Mouse (Mus musculus) CD8-positive naive resting alpha-beta T cell, adult 2 months (primary cell): ENCODE data around the gene Kcnn3.

Source experiments
- DNase-seq, 2 experiments: peaks; one replicate each; pipeline ENCODE4 v3.0.0; 2022; ENCODE audit warnings: low read depth in 2 of 2, low spot score in 2 of 2

Gene Kcnn3

DNA sequence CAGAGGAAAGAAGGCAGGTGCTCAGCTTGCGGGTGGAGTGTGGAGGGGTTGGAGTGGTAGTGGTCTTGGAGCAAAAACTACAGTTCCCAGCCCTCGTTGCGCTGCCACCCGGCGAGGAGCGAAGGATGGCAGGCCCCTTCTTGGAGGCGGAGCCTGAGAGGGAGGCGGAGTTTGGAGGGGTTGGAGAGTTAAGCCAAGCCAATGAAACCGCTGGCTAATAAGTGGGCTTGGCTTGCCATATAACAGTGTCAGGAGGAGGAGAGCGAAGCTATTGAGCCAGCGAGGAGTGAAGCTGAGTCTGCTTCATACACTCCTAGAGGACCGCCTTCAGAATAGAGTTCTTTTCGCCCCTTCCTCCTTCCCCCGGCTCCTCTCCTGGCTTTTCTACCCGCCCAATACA, at the start of gene Kcnn3:
Kcnn3 (plus strand) TSS at position 271 of the 400 bp plus-strand sequence.
- DNase-seq: no peak

- DNase-seq: no peak
Measured at GRCm38 (mm10) chr3:89472280-89472679, 47.7 kb upstream of the Kcnn3 start.

DNA sequence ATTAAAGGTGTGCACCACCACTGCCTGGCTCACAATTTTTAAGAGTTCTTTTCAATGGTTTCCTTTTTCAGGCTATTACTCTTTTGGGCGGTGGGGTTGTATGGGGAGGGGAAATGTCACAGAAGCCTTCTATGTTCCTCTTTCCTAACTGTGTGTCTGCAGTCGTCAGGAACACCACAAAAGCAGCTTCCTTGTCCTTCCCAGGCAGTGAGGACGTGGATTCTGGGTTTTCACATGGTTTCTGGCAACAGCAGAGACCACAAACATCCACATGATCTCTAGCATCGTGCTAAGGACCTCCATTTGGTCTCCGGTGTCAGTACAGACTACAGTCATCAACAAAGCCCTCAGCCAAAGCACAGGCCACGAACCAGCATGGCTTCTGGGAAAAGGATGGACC, 46.1 kb upstream of the Kcnn3 start:
- no peak for DNase-seq

GRCm38 (mm10) chr3:89479055-89479454, 40.9 kb upstream of the Kcnn3 start:
- DNase-seq: no peak

DNA sequence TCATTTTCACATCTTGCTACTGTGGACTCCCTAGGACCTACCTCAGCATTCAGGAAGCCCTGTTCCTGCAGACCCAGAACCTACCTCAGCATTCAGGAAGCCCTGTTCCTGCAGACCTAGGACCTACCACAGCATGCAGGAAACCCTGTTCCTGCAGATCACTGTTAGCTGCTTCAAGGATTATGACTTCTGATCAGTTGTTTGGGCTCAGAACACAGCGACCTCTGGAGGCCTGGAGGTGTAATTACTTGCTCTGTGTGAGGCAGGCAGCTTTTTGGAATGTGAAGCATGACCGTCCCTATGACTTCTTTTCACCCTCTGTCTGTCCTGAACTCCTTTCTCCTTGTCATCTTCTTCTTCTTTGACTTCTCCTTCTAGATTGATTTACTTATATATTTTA, 38.5 kb upstream of the Kcnn3 start:
- DNase-seq: peak; percentile 20 to 25

GRCm38 (mm10) chr3:89482249-89482648, 37.7 kb upstream of the Kcnn3 start:
- DNase-seq: no peak

- peak; percentile 71 to 79 for DNase-seq
Measured at GRCm38 (mm10) chr3:89484766-89485524, 35.0 kb upstream of the Kcnn3 start.

DNA sequence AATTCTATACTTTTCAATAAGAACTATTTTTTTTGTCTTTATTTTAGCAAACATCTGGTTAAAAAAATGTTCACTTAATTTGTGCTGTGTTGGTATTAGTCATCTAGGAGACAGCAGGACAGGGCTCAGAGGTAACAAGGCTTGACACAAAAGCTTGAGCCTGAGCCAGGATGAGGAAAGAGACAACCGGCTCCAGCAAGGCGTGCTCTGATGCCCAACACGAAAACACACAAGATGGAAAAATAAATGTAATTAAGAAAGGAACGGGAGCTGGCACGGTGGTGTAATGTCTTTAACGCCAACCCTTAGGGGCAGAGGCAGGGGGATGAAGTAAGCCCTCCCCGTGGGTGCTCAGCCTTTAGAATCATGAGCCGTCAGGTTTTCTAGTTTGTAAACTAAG, 33.9 kb upstream of the Kcnn3 start:
- no peak for DNase-seq

DNA sequence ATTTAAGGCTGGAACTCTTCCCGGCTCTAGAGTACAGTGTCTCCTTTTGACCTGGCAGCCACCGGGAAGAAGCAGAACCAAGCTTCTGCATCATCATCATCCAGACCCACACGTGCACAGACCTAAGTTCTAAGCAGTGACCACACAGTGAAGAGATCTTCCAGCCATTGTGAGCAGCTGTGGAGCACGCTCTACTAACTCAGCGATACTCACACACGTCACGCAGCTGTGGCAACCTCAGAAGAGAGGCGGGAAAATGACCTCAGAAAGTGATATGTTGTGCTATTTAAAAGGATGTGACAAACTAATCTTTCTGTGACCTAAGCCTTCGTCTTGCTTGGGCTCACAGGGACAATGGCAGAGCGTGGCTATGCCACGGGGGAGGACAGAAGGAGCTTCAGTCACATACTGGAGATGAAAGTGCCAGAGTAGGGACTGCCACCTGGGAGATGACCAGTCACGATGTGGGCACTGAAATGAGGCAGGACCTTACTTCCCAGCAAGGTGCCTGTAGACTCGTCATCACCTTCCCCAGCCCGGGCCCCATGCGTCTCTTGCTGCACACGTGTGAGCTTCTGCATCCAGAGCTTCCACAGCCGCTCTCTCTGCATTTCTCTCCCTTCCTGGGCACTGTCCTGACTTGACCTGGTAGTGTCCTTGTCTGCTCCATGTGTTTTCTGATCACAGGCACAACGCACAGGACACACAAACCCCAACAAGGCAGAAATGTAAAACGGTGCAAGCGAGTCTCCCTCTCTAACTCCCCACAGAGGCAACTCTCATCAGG, 32.9 kb upstream of the Kcnn3 start:
- no peak for DNase-seq

DNA sequence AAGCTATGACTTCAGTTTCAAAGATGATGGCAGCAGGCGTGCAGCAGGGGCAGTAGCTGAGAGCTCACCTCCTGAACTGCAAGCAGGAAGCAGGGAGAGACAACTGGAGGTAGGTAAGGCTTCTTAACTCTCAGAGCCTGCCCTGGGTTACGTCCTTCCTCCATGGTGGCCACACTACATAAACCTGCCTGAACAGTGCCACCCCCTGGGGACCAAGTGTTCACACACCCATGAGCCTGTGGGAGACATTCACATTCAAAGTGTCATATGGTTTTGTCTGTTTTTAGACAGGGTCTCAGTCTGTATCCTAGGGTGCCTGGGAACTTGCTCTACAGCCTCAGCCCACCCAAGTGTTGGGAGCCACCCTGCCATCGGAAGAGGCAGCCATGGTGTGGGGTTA, 29.2 kb upstream of the Kcnn3 start:
- DNase-seq: no peak

DNA sequence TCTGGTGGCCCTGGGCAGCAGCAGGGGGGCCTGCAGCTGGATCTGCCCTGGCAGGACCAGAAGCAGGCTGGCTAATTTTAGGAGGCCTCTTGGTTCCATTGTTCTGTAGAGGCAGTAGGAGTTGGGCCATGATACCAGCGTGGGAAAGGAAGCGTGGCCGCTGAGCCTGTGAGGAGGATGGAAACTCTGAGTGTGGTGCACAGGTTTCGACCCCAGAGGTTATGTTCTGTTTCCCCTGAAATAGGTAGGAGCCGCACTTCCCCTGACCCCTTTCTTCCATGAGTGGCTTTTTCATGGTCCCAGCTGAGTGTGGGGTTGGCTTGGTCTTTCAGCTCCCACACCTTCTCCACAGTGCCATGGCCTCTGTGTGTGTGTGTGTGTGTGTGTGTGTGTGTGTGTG, 28.4 kb upstream of the Kcnn3 start:
- DNase-seq: no peak

DNA sequence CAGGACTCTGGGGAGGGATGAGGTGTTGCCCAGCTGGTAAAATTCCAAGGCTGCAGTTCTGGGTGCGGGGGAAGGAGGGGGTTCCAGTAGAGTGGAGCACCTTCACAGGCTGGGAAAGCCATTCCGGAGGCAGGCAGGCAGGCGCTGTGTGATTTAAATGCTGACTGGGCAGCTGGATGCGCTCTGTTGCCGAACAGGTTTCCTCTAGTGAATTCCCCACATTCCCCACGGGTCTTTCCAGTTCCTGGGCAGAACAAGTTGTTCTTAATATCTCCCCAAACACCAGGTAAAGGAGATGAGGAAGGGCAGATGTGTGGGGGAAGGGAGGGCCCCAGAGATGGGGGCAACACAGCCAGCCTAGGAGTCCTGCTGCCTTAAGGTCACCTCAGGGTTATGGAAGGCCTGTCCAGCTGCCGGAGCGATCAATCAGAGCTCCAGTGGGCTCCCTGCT, 27.2 kb upstream of the Kcnn3 start:
- DNase-seq: no peak

DNA sequence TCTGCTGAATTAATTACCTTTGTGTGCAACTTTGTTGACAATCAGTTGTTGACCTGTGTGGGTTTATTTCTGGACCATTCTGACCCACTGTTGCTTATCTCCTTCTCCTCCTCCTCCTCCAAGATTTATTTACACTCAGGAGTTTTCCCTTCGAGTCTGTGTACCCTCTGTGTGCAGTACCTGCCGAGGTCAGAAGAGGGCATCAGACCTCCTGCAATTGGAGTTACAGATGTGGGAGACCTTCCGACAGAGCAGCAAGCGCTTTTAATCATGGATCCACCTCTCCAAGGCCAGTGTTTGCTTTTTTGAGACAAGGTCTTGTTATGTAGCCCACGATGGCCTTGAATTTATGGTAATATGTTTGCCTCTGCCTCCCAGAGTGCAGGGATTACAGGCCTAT, 25.3 kb upstream of the Kcnn3 start:
- no peak for DNase-seq

DNA sequence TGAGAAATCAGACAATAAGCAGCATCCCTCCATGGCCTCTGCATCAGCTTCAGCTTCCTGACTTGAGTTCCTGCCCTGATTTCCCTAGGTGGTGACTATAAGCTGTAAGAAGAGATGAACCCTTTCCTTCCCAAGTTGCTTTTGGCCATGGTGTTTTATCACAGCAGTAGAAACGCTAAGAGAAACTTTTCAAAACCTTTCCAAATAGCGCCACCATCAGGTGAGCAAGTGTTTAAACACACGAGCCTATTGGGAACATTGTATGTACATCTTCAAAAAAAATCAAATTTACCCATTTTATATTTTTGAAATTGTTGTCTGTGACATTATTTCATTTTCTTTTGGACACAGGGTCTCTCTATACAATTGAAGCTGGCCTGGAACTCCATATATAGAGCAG, 23.6 kb upstream of the Kcnn3 start:
- no peak for DNase-seq

DNA sequence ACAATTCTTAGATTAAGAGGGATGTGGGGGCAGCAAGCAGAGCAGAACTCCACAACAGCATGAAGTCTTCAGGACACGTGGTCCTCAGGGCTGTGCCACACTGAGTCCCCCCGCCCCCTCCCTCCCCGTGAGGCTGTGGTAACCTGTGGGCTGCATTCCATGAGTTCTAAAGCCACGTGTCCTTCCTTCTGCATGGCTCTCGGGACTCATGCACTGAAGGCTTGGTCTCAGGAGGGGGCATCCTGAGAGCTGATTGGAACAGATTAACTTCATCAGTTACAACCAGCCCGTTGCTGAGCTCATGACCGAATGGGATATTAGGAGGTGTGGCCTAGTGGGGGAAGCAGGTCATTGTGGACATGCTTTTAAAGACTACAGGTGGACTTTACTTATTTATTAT, 20.3 kb upstream of the Kcnn3 start:
- DNase-seq: no peak

DNA sequence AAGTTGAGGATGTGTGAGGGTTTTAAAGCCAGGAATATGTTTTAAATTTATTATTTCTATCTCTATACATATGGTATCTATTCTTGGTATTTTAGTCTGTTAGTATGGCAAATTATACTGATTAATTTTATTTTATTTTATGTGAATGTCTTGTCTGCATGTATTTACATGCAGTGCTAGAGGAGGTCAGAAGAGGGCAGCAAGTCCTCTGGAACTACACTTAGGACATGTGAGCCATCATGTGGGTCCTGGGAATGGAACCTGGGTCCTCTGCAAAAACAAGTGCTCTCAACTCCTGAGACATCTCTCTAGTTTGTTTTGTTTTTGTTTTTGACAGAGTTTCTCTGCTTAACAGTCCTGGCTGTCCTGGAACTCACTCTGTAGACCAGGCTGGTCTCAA, 18.5 kb upstream of the Kcnn3 start:
- DNase-seq: no peak

DNA sequence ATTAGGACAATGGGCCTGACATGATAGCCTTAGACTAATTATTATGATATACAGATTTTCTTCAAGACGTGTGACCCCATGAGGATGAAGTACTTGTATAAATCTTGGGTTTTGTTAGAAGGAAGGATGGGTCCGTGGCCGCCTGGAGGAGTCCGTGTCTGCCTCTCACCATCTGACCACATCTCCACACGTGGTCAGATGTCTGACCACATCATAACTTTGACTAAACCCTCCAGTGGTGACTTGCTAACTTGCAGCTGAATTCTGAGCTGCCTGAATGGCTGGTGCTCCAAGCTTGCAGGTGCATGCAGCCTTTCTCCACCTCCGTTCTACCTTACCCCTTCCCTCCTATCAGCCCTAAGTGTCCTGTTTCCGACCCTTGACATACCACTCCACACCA, 17.4 kb upstream of the Kcnn3 start:
- no peak for DNase-seq

- DNase-seq: no peak
Measured at GRCm38 (mm10) chr3:89508041-89508440, 11.9 kb upstream of the Kcnn3 start.

GRCm38 (mm10) chr3:89510979-89511378, 9.0 kb upstream of the Kcnn3 start:
- DNase-seq: peak in 1 of 2 experiments; percentile 12

- no peak for DNase-seq
Measured at GRCm38 (mm10) chr3:89511400-89511799, 8.6 kb upstream of the Kcnn3 start.

- peak in 1 of 2 experiments; percentile 16 for DNase-seq
Measured at GRCm38 (mm10) chr3:89512225-89512624, 7.7 kb upstream of the Kcnn3 start.

GRCm38 (mm10) chr3:89515444-89515843, 4.5 kb upstream of the Kcnn3 start:
- no peak for DNase-seq
